Mouse (Mus musculus) embryonic fibroblast, embryonic 13.5 days (primary cell): ENCODE data around the gene Fabp1. TPM values are rescaled to one million over a fixed set of nuclear protein-coding genes. Genes with fewer than 3 reads are reported as not detected.

Experiments
- H3K27ac ChIP-seq: 2 replicates; pipeline ENCODE4 v1.5.1; 2012; ENCODE audit warnings: low read length, control low read depth, inconsistent platforms; ENCODE audit not compliant: insufficient read depth
- H3K4me1 ChIP-seq: 2 replicates; pipeline ENCODE4 v1.6.1; 2011; ENCODE audit warnings: low read length; ENCODE audit not compliant: control insufficient read depth, insufficient read depth
- H3K4me3 ChIP-seq: 2 replicates; pipeline ENCODE4 v1.5.1; 2011; ENCODE audit warnings: mild to moderate bottlenecking, control low read depth, low read length; ENCODE audit not compliant: insufficient read depth
- CTCF ChIP-seq: IDR thresholded peaks from 2 replicates; pipeline ENCODE4 v1.5.1; 2011; ENCODE audit warnings: mild to moderate bottlenecking, control low read depth, low read length, moderate library complexity, borderline replicate concordance; ENCODE audit not compliant: insufficient read depth
- POLR2A ChIP-seq: IDR thresholded peaks from 2 replicates; pipeline ENCODE4 v1.6.1; 2011; ENCODE audit warnings: low read depth, mild to moderate bottlenecking, control low read depth, low read length, moderate library complexity
- polyA plus RNA-seq: library from polyadenylated mRNA; stranded (reverse); fragments of >200 nt; gene quantifications from 2 replicates; pipeline ENCODE4 v1.2.4, GENCODE M21; 2011; ENCODE audit warnings: low read depth; ENCODE audit not compliant: missing spikeins, insufficient read length

Gene Fabp1
- polyA plus RNA-seq, 1 experiment: not detected

GRCm38 (mm10) chr6:71237031-71237431 is 37.4 kb downstream of the Fabp1 start:
- Histone ChIP-seq H3K4me3 (no peak overlapping the region), H3K4me1 (no peaks in the 10 kb centered on the region), H3K27ac (no peak overlapping the region)
- TF ChIP-seq POLR2A (no peak), CTCF (no peak)

GRCm38 (mm10) chr6:71239069-71239750 is 39.6 kb downstream of the Fabp1 start:
- TF ChIP-seq POLR2A (no peak), CTCF (no peak)
- no peak overlapping the region for H3K4me3 ChIP-seq

GRCm38 (mm10) chr6:71240831-71241230 is 41.2 kb downstream of the Fabp1 start:
- Histone ChIP-seq H3K4me3 (no peak overlapping the region), H3K4me1 (no peaks in the 10 kb centered on the region), H3K27ac (no peak overlapping the region)
- no peak for TF ChIP-seq POLR2A
- TF ChIP-seq CTCF: no peak

More at GRCm38 (mm10) chr6:71239069-71239750, 39.6 kb downstream of the Fabp1 start:
- Histone ChIP-seq H3K4me1 (no peaks in the 10 kb centered on the region), H3K27ac (no peak overlapping the region)

GRCm38 (mm10) chr6:71242811-71243210 is 43.2 kb downstream of the Fabp1 start:
- Histone ChIP-seq H3K4me3 (no peak overlapping the region), H3K4me1 (no peaks in the 10 kb centered on the region), H3K27ac (no peak overlapping the region)
- TF ChIP-seq POLR2A: no peak
- no peak for TF ChIP-seq CTCF

GRCm38 (mm10) chr6:71243258-71243657 is 43.6 kb downstream of the Fabp1 start:
- Histone ChIP-seq H3K4me1 (no peaks in the 10 kb centered on the region), H3K27ac (no peak overlapping the region), H3K4me3 (no peak overlapping the region)
- TF ChIP-seq CTCF: no peak

- H3K4me1 ChIP-seq: no peaks in the 10 kb centered on the region
- H3K27ac ChIP-seq: no peak overlapping the region
- no peak overlapping the region for H3K4me3 ChIP-seq
Measured at GRCm38 (mm10) chr6:71248420-71248819, 48.8 kb downstream of the Fabp1 start.

GRCm38 (mm10) chr6:71249615-71250014 is 50.0 kb downstream of the Fabp1 start:
- no peak overlapping the region for H3K4me3 ChIP-seq
- H3K4me1 ChIP-seq: no peaks in the 10 kb centered on the region
- no peak overlapping the region for H3K27ac ChIP-seq
- TF ChIP-seq CTCF (no peak), POLR2A (no peak)

More at GRCm38 (mm10) chr6:71248420-71248819, 48.8 kb downstream of the Fabp1 start:
- TF ChIP-seq CTCF (no peak), POLR2A (no peak)

- H3K4me1 ChIP-seq: no peaks in the 10 kb centered on the region
- no peak overlapping the region for H3K4me3 ChIP-seq
- H3K27ac ChIP-seq: no peak overlapping the region
- TF ChIP-seq POLR2A (no peak), CTCF (no peak)
Measured at GRCm38 (mm10) chr6:71250951-71251350, 51.3 kb downstream of the Fabp1 start.

- Histone ChIP-seq H3K27ac (no peak overlapping the region), H3K4me1 (no peaks in the 10 kb centered on the region), H3K4me3 (no peak overlapping the region)
- no peak for TF ChIP-seq CTCF
- no peak for TF ChIP-seq POLR2A
Measured at GRCm38 (mm10) chr6:71254456-71254855, 54.8 kb downstream of the Fabp1 start.

Other genes starting within 250 kb of the Fabp1 start
- not detected in 2 replicates for gene Foxi3, start 243.3 kb upstream of the Fabp1 start, polyA plus RNA-seq
- gene Thnsl2, start 55.4 kb upstream of the Fabp1 start, polyA plus RNA-seq: 4.4 and 6.1 TPM in 2 replicates
- 85.8 and 87.1 TPM in 2 replicates for gene Krcc1, start 71.8 kb downstream of the Fabp1 start, polyA plus RNA-seq
- 0.38 TPM in 1 of 2 replicates, not detected in the other for gene Smyd1, start 122.4 kb downstream of the Fabp1 start, polyA plus RNA-seq
- not detected in 2 replicates for gene Cd8b1, start 123.0 kb downstream of the Fabp1 start, polyA plus RNA-seq
- gene Cd8a, start 173.6 kb downstream of the Fabp1 start, polyA plus RNA-seq: not detected in 2 replicates
- gene Rmnd5a, start 240.8 kb downstream of the Fabp1 start, polyA plus RNA-seq: 28.4 and 43.2 TPM in 2 replicates